Mouse (Mus musculus) intestine, embryonic 16.5 days (tissue): ENCODE results near the gene Sptb. TPM values are rescaled to one million over a fixed set of nuclear protein-coding genes. Genes with fewer than 3 reads are reported as not detected.
A peak's percentile ranks its signal among the peaks of the same experiment; 100 is the strongest.

ENCODE experiments used
- ATAC-seq: fragments of 200-750 bp; cut with Nextera tagmentation; 2 replicates; pipeline ENCODE4 v1.8.0; 2017; ENCODE audit warnings: moderate TSS enrichment, moderate library complexity
- H3K27ac ChIP-seq: fragments of 300-500 bp; sonication (generic); 2 replicates; pipeline ENCODE4 v1.5.1; 2014; ENCODE audit warnings: mild to moderate bottlenecking, low read length
- H3K27me3 ChIP-seq: fragments of 300-500 bp; sonication (generic); replicated peaks from 2 replicates; pipeline ENCODE4 v1.6.1; 2014; ENCODE audit warnings: low read length, control low read depth, mixed read lengths; ENCODE audit not compliant: control insufficient read depth, insufficient read depth
- H3K36me3 ChIP-seq: fragments of 300-500 bp; sonication (generic); 2 replicates; pipeline ENCODE4 v1.6.1; 2014; ENCODE audit warnings: low read length, control low read depth; ENCODE audit not compliant: control insufficient read depth, insufficient read depth
- H3K4me1 ChIP-seq: fragments of 300-500 bp; sonication (generic); 2 replicates; pipeline ENCODE4 v1.6.1; 2014; ENCODE audit warnings: low read length, control low read depth, mixed read lengths; ENCODE audit not compliant: control insufficient read depth, insufficient read depth
- H3K4me2 ChIP-seq: fragments of 300-500 bp; sonication (generic); 2 replicates; pipeline ENCODE4 v1.6.1; 2014; ENCODE audit warnings: low read depth, low read length, control low read depth
- H3K4me3 ChIP-seq: fragments of 300-500 bp; sonication (generic); 2 replicates; pipeline ENCODE4 v1.5.1; 2014; ENCODE audit warnings: mild to moderate bottlenecking, low read length
- H3K9ac ChIP-seq: fragments of 300-500 bp; sonication (generic); 2 replicates; pipeline ENCODE4 v1.6.1; 2014; ENCODE audit warnings: low read depth, low read length
- H3K9me3 ChIP-seq: fragments of 300-500 bp; sonication (generic); 2 replicates; pipeline ENCODE4 v1.6.1; 2016; ENCODE audit warnings: low read length, control low read depth; ENCODE audit not compliant: control insufficient read depth
- WGBS: fragments of 180-500 bp; shearing (Covaris S2); extraction: QIAGEN DNeasy Blood & Tissue Kit; methylation state at CpG from one replicate; pipeline ENCODE4 v1.1.7; 2014; 5-methylcytosine and 5-hydroxymethylcytosine counted together
- polyA plus RNA-seq: library from polyadenylated mRNA; unstranded; fragments of >200 nt; fragmentation: Nextera tagmentation; extraction: Ambion mirVana; gene quantifications from 2 replicates; pipeline ENCODE4 v1.2.1, GENCODE M21; 2015

Gene Sptb
- polyA plus RNA-seq, 1 experiment from 2014 or later: 1.2 TPM

- Histone ChIP-seq H3K36me3 (peaks cover 17% of the 10 kb centered on the region), H3K4me3 (no peak overlapping the region), H3K27ac (no peak overlapping the region), H3K27me3 (no peaks in the 10 kb centered on the region), H3K4me1 (0 out of 2 replicates have a peak, but pooled peaks cover 10% of the 10 kb centered on the region), H3K4me2 (no peak overlapping the region), H3K9me3 (no peaks in the 10 kb centered on the region), H3K9ac (no peak overlapping the region)
- 91% methylated on average over 9 of the region's 9 CpGs for WGBS
- no peak for ATAC-seq
Observed at GRCm38 (mm10) chr12:76576061-76576460, 134.3 kb downstream of the Sptb start.

GRCm38 (mm10) chr12:76574815-76575214, 135.5 kb downstream of the Sptb start:
- no peak overlapping the region for H3K4me3 ChIP-seq
- no peak for ATAC-seq
- H3K9me3 ChIP-seq: no peaks in the 10 kb centered on the region
- WGBS: 94% methylated on average over 6 of the region's 6 CpGs
- no peak overlapping the region for H3K4me2 ChIP-seq
- 0 out of 2 replicates have a peak, but pooled peaks cover 10% of the 10 kb centered on the region for H3K4me1 ChIP-seq
- H3K36me3 ChIP-seq: peaks cover 17% of the 10 kb centered on the region
- no peaks in the 10 kb centered on the region for H3K27me3 ChIP-seq
- no peak overlapping the region for H3K9ac ChIP-seq
- no peak overlapping the region for H3K27ac ChIP-seq

GRCm38 (mm10) chr12:76573381-76573780, 137.0 kb downstream of the Sptb start:
- H3K4me3 ChIP-seq: no peak overlapping the region
- no peaks in the 10 kb centered on the region for H3K27me3 ChIP-seq
- ATAC-seq: no peak
- WGBS: 91% methylated on average over 6 of the region's 6 CpGs
- H3K4me2 ChIP-seq: no peak overlapping the region
- H3K9ac ChIP-seq: no peak overlapping the region
- H3K4me1 ChIP-seq: 0 out of 2 replicates have a peak, but pooled peaks cover 8% of the 10 kb centered on the region
- no peaks in the 10 kb centered on the region for H3K9me3 ChIP-seq
- H3K36me3 ChIP-seq: peaks cover 19% of the 10 kb centered on the region
- no peak overlapping the region for H3K27ac ChIP-seq

GRCm38 (mm10) chr12:76572261-76573251, 137.8 kb downstream of the Sptb start:
- H3K4me3 ChIP-seq: no peak overlapping the region
- H3K9ac ChIP-seq: no peak overlapping the region
- no peaks in the 10 kb centered on the region for H3K9me3 ChIP-seq
- no peak overlapping the region for H3K27ac ChIP-seq
- H3K4me1 ChIP-seq: 0 out of 2 replicates have a peak, but pooled peaks cover under 1% of the 10 kb centered on the region
- H3K4me2 ChIP-seq: no peak overlapping the region
- WGBS: 82% methylated on average over 27 of the region's 27 CpGs
- H3K27me3 ChIP-seq: no peaks in the 10 kb centered on the region
- no peak for ATAC-seq
- peaks cover 20% of the 10 kb centered on the region for H3K36me3 ChIP-seq

GRCm38 (mm10) chr12:76571266-76571665, 139.1 kb downstream of the Sptb start:
- WGBS: 81% methylated on average over 10 of the region's 10 CpGs
- Histone ChIP-seq H3K4me3 (no peak overlapping the region), H3K27ac (no peak overlapping the region), H3K9ac (no peak overlapping the region), H3K4me1 (no peaks in the 10 kb centered on the region), H3K27me3 (no peaks in the 10 kb centered on the region), H3K36me3 (peaks cover 21% of the 10 kb centered on the region), H3K9me3 (no peaks in the 10 kb centered on the region), H3K4me2 (no peak overlapping the region)
- ATAC-seq: no peak

GRCm38 (mm10) chr12:76570221-76570940, 140.0 kb downstream of the Sptb start:
- Histone ChIP-seq H3K27me3 (no peaks in the 10 kb centered on the region), H3K4me2 (no peak overlapping the region), H3K4me3 (no peak overlapping the region), H3K27ac (no peak overlapping the region), H3K9ac (no peak overlapping the region), H3K36me3 (peaks cover 15% of the 10 kb centered on the region), H3K9me3 (no peaks in the 10 kb centered on the region), H3K4me1 (no peaks in the 10 kb centered on the region)
- WGBS: 65% methylated on average over 9 of the region's 9 CpGs
- ATAC-seq: no peak

- H3K4me1 ChIP-seq: no peaks in the 10 kb centered on the region
- no peaks in the 10 kb centered on the region for H3K9me3 ChIP-seq
- H3K36me3 ChIP-seq: peaks cover 14% of the 10 kb centered on the region
- 86% methylated on average over 10 of the region's 10 CpGs for WGBS
- H3K27ac ChIP-seq: no peak overlapping the region
- H3K27me3 ChIP-seq: no peaks in the 10 kb centered on the region
- no peak for ATAC-seq
- H3K4me3 ChIP-seq: no peak overlapping the region
- no peak overlapping the region for H3K9ac ChIP-seq
- H3K4me2 ChIP-seq: no peak overlapping the region
Observed at GRCm38 (mm10) chr12:76566284-76566683, 144.1 kb downstream of the Sptb start.

GRCm38 (mm10) chr12:76562196-76562595, 148.2 kb downstream of the Sptb start:
- H3K27ac ChIP-seq: no peak overlapping the region
- no peaks in the 10 kb centered on the region for H3K9me3 ChIP-seq
- peaks cover 9% of the 10 kb centered on the region; the same call in 1 of the 2 replicates for H3K4me1 ChIP-seq
- no peak overlapping the region for H3K4me3 ChIP-seq
- H3K4me2 ChIP-seq: no peak overlapping the region
- H3K9ac ChIP-seq: no peak overlapping the region
- no peaks in the 10 kb centered on the region for H3K27me3 ChIP-seq
- H3K36me3 ChIP-seq: peaks cover 15% of the 10 kb centered on the region
- 81% methylated on average over 4 of the region's 4 CpGs for WGBS
- ATAC-seq: no peak

- Histone ChIP-seq H3K9me3 (no peaks in the 10 kb centered on the region), H3K4me1 (peaks cover 43% of the 10 kb centered on the region), H3K9ac (no peak overlapping the region), H3K27ac (peak overlapping the region; percentile 79), H3K4me3 (no peak overlapping the region), H3K27me3 (no peaks in the 10 kb centered on the region), H3K36me3 (peaks cover 11% of the 10 kb centered on the region), H3K4me2 (no peak overlapping the region)
- 41% methylated on average over 5 of the region's 5 CpGs for WGBS
- peak; percentile 91 for ATAC-seq
Observed at GRCm38 (mm10) chr12:76558206-76558605, 152.1 kb downstream of the Sptb start.
